Mouse (Mus musculus): ENCODE results near the gene Ghdc. TPM values are rescaled to one million over a fixed set of nuclear protein-coding genes. Genes with fewer than 3 reads are reported as not detected.

The Ghdc gene
- total RNA-seq, 2 experiments from 2014 or later = 17.8 to 21.4 TPM

DNA sequence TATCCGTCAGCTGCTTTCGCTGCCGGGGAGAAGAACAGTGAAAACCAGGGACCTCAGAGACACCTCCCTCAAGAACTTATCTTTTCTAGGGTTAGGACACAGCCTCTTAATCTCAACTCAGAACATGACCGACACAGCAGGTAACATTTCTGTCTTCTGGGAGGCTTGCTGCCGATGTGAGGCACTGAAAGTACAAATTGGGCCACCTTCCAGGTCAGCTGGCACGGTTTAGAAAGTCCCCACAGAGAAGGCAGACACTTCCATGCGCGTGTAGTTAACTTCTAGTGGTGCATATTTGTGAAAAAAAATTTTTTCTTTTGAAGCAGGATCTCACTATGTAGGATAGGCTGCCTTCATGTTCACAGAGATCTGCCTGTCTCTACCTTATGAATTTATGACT lies 13.5 kb upstream of the Ghdc start:
- no peak for DNase-seq (ENCODE audit: low spot score in 2 of 2)

DNA sequence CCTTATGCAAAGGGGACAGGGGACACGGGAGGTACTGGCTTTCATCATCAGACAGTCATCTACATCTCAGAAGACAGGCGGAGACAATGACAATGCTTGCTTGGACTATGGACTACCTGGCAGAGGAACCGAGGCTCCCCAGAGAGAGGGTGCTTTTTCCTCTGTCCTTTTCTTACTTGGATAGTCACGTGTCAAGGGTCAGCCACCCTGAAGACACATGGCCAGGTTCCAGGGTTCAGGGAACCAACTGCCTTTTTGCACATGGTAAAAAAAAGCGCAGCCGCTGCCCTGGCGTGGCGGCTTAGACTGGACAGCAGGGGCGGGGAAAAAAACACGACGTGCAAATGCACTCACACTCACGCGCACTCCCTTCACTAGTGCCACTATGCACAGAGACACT lies 11.8 kb upstream of the Ghdc start:
- no peak for DNase-seq (ENCODE audit: low spot score in 2 of 2)

DNA sequence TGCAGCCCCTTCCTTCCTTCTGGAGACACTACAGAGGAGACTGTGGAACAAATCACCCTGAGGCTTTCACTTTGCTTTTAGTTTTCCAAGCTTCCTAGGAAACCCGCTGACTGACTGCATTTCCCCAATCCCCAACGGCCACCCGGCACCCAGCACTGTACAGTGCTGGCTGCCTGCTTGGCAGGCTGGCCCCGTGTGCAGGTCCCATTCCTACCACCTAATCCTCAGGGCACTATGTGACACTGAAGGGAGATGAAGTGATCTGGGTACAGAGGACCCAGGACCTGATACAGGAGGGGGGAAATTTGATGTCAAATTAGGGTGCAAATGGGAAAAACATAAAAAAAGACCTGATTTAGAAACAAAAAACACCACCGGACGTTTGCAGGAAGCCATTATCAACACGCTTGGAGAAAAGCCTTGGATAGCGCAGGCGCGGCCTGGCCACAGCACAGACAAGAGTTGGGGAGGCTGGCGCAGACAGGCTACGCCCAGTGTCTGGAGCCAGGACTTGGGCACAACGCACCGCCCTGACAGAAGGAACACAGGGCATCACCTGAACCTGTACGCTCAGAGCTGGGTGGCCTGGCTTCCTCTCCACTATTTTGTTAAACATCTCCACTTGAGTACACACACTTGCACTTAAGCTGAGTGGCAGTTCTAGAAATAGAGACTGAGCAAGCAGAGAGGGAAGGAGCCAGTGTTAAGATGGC lies 11.2 kb upstream of the Ghdc start:
- no peak for DNase-seq (ENCODE audit: low spot score in 2 of 2)

DNA sequence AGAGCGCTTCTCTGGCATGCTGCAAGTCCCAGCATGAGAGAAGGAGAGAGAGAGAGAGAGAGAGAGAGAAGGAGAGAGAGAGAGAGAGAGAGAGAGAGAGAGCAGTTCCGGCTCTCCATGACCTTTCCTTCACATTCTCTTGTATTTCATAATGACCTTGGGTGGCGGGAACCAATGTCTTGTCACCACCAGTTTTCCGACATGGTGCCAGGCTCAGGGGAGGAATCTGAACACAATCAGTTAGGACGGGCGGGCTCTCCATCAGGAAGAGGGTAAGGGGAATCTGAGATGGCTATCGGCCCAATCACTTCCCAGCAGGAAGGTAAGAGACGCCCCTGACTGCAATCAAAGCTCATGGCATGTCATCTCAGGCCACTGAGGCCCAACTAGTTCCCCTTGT lies 9.5 kb upstream of the Ghdc start:
- no peak for DNase-seq (ENCODE audit: low spot score in 2 of 2)

DNA sequence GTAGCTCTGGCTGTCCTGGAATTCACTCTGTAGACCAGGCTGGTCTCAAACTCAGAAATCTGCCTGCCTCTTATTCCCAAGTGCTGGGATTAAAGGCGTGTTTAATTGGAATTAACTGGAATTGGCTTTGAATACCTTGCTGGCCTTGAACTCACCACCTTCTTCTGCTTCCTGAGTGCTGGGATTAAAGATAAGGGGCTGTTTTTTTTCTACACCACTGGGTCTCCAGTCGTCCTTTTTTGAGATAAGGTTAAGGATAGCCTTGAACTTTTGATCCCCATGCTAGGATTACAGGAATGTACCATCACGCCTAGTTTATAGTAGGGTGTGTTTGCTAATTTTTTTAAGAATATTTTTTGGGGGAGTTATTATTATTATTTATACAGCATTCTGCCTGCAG lies 7.3 kb upstream of the Ghdc start:
- DNase-seq (ENCODE audit: low spot score in 2 of 2) = no peak

DNA sequence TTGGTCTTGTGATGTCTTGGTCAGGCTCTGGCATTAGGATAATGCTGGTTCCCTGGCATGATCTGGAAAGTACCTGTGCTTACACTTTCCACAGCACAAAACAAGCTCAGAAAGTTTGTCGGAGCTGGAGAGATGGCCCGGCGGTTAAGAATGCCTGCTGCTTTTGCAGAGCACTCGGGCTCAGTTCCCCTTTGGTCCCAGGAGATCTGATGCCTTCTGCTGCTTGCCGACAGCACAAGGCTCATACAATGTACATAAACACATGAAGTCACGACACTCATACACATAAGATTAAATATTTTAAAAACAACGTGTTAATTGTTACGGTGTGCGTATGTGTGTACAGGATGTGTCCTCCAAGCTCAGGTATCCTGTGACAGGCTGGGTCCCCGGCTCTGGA lies 5.2 kb upstream of the Ghdc start:
- no peak for DNase-seq (ENCODE audit: low spot score in 2 of 2)

DNA sequence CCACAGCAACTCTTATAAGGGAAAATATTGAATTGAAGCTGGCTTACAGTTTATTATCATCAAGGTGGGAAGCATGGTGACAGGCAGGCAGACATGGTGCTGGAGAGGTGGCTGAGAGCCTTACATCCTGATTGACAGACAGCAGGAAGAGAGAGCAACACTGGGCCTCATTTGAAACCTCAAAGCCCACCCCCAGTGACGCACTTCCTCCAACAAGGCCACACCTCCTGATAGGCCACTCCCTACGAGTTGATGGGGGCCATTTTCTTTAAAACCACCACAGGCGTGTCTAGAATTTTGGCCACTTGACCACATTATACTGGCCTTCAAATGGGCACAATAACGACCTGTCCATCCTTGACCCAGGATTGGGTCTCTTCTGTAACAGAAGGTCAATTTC lies 3.5 kb upstream of the Ghdc start:
- DNase-seq (ENCODE audit: low spot score in 2 of 2) = no peak

DNA sequence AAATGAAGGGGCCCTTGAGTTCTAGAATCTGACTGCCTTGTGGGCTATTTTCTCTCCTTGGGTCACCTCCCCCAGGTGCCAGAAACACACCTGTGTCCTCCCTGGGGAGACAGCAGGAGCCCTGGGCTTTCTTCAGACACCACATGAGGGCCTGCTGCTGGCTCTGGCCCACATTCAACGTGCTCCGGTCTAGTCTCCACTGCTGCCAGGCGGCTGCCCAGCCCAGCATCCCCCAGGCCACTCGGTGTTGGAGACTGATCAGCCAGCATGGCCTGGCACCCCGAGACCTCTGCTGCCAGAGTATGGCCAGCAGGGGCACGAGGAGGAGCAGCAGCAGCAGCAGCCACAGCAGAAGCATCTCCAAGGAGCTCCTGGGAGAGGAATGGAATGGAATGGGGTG lies 777 bp downstream of the Ghdc start:
- no peak for DNase-seq (ENCODE audit: low spot score in 2 of 2)

DNA sequence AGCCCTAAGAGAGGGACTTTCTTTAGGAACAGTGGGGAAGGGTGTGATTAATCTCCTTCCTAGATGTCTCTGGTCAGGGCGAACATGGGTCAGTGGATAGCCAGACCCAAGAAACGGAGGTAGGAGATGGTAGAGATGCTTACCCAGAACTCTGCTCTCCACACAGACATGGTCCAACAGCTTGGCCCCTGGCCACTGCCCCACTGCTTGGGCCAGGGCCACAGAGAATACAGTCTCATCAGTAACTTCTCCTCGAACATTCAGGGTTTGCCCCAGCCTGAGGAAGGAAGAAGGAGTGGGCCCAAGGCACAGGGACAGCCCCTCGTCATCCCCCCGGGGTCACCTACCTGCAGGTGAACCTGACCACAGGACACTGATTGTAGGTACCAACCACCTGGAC lies 2.9 kb downstream of the Ghdc start:
- no peak for DNase-seq (ENCODE audit: low spot score in 2 of 2)

DNA sequence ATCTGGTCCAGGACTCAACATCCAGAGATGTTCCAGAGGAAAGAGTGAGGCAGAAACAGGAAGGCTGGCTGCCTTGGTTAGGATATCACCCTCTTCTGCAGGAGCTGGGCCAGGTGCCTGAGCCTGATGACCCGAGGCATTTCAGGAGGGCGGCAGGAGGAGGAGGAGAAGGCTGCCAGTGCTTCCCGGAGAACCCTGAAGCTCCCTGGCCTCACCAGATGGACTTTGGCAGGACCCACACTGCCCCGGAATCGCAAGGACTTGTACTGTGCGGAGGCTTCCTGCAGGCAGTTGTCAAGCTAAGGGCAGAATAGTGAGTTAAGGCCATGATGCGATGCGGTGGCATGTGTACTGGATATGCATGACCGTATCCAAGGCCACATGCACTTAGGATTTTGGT lies 4.0 kb downstream of the Ghdc start:
- no peak for DNase-seq (ENCODE audit: low spot score in 2 of 2)

DNA sequence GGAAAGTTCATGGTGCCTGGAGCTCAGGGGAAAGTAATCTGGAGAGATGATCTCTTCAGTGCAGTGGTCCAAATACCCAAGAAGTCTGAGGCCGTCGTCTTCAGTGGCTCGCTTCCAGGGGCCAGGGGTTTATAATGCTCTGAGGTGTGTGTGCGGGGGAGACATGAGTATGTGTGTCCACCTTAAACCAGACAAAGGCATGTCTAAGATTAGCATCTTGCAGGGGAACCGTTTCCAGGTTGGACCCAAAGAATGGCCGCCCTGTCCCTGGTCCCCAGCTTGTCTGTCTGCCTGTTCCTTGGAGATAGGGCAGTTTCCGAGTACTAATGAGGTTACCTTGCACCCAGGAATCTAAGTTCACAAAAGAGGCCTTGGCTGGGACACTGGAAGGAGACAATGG lies 7.9 kb downstream of the Ghdc start, which contains the start of gene Hcrt:
Hcrt (minus strand) TSS at position 101 of the 400 bp plus-strand sequence.
- DNase-seq (ENCODE audit: low spot score in 2 of 2) = no peak

DNA sequence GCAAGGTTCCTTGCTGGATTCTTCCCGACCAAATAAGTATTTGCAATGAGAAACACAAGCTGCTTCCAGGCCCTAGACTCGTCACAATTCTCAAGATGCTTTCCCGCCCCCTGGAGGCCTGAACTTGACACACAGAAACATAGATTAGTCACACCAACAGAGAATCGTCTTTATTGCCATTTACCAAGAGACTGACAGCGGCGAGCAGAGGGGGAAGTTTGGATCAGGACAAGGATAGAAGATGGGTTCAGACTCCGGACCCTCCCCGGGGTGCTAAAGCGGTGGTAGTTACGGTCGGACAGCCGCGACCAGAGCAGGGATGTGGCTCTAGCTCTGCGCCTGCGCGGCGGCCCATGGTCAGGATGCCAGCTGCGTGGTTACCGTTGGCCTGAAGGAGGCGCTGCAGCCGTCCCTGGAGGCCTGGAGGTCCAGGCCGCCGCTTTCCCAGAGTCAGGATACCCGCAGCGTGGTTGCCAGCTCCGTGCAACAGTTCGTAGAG lies 9.2 kb downstream of the Ghdc start:
- DNase-seq (ENCODE audit: low spot score in 2 of 2) = peak; percentile 87 to 90

DNA sequence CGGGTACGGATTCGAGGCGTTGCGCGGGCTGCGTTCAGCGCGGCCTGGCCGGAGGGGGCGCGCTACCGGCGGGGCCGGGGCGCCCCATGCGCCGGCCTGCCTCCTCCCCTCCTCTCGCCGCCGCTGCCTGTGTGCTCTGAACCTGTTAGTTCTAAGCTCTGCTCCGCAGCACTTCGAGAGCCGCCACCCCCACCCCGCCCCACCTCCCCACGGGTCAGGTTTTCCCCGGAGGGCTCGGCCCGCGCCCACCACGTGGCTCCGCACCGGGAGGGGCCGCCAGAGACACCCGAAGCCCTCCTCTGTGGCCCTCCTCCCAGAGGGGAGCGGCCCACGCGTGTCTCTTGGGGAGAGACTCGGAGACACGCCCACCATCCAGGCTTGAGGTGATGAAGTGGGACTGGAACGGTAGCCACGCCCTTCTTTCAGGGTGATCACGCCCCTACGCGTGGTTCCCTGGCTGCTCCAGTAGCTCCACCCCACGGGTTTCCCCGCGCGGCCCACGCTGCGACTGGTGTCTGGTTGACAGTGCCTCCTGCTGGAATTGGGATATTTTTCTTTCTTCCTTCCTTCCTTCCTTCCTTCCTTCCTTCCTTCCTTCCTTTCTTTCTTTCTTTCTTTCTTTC lies 11.0 kb downstream of the Ghdc start, which contains the start of gene Kcnh4:
Kcnh4 (minus strand) TSS at position 332 of the 623 bp plus-strand sequence.
- no peak for DNase-seq (ENCODE audit: low spot score in 2 of 2)

DNA sequence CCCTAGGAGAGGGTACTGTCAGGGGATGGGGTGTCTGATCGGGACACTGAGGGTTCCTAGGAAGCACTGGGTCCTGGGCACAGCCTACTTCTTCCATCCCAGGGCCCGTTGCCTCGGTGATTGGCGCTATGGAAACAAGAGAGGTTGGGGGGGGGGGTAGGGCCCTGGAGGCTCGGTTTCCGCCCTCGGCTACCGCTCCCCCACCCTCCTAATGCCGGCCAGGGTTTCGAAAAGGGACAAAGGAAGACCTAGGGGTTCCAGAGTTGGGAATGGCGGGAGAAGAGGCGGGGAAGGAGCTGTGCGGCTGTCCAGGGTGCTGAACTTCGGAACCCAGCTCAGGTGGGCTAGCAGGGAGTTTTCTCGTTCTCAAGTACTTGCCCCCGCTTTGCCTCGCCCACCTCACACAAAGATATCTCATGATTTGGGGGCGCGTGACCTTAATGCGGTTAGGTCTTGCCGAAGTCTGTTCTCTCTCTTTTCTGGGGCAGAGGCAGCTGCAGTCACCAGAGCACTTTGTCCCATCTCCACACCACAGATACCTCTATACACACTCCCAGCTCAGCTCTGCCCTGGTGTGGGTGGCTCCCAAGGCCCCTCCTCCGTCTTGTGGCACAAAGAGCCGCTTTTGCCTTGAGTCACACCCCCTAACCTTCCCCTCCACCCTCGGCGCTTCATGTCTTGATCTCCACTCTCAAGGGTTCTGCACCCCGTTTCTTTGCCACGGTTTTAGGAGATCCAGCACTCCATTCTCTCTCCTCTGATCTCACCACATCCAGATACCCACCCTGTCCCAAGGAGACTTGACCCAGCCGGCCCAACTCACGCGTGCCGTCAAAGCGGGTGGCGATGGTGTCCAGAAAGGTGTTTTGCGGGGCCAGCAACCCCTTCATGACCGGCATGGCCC lies 11.8 kb downstream of the Ghdc start:
- peak; percentile 45 to 63 for DNase-seq (ENCODE audit: low spot score in 2 of 2)

DNA sequence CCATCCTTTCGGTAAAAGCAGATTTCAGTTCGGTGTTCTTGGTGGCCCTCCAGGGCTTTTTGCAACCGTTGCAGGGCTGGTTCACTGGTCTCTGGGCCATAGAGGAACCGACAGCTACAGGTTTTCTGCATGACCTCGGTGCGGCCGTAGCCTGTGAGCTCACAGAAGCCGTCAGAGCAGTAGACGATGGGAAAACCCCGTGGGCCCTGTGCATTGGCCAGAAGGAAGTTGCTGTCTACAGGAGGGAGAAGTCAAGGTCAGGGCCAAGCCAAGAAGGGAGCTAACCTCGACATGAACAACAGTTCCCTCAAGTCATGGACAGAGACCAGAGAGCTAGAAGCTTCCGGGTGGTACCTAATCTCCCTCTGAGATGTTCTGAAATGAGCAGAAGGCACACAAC lies 13.2 kb downstream of the Ghdc start:
- no peak for DNase-seq (ENCODE audit: low spot score in 2 of 2)

DNA sequence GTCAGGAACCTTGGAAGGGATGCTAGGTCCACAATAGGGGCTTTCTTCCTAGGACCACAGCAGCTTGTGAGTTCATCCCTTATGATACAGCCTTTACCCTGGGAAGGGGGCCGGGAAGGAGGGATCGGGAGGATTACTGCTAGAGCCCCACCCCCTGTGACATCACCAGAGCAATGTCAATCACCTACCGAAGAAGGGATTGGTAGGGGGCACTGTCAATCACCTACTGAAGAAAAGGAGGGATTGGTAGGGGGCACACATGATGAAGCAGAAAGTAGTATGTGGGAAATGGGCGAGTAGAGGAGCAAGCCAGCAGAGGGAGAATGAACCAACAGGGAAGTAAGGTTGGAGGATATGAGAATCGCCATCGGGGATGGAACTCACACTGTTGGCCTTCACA lies 14.3 kb downstream of the Ghdc start:
- DNase-seq (ENCODE audit: low spot score in 2 of 2) = no peak

DNA sequence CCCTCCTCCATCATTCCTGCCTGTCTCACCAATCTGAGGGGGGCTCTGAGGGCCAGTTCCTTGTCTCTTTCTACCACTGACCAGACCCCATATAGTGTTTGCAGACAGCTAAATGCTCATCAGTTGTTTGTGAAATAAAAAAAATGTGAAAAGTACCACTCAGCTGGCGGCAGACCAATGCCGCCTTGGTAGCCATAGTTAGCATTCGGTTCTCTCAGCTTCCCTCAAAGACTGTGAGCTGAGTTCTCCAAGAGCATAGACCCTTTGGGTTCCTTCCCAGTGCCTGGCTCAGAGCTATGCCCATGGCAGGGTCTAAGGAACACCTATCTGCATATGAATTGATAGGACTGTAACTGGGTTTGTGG lies 16.1 kb downstream of the Ghdc start:
- DNase-seq (ENCODE audit: low spot score in 2 of 2) = no peak

DNA sequence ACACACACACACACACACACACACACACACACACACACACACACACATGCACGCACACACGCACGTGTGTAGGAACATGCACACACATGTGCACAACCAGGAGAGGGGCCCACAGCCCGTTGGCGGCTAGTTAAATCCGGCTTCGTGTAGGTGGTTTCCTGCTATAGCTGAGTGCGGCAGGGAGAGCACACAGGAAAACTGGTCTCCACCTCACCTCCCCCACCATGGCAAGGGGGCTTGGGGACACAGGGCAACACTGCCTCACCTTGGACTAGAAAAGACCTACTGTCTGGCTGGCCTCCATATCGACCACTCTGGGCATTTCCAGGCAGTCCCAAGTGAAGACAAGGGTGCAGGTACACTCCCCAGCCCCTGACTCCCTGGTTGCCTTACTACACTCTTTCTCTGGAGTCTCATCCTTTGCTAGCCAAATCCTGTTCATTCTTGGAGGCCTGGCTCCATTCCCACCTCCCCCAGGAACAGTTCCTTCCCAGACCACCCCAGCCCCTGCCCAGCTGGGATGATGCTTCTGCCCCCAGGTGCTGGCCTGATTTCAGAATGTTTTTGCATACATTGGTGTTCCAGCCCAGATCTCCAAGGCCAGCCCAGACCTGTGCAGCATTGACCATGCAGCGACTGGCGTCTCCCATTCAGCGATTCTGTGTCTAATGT lies 16.6 kb downstream of the Ghdc start:
- DNase-seq (ENCODE audit: low spot score in 2 of 2) = no peak

DNA sequence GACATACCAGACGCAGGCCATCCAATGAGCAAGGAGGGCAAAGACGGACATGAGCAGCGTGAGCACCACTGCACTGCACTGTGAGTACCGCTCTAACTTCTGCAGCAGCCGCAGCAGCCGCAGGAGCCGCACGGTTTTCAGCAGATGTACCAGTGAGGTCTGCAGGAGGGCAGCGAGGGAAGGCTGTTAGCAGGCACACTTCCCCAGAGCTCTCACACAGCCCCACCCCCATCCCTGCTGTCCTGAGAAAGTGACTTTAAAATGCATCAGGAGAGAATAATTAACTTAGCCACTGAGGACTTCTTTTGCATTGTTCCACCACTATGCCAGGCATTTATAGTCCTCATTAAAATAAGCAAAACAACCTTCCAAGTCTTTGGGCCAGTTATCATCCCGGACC lies 18.5 kb downstream of the Ghdc start:
- DNase-seq (ENCODE audit: low spot score in 2 of 2) = no peak

DNA sequence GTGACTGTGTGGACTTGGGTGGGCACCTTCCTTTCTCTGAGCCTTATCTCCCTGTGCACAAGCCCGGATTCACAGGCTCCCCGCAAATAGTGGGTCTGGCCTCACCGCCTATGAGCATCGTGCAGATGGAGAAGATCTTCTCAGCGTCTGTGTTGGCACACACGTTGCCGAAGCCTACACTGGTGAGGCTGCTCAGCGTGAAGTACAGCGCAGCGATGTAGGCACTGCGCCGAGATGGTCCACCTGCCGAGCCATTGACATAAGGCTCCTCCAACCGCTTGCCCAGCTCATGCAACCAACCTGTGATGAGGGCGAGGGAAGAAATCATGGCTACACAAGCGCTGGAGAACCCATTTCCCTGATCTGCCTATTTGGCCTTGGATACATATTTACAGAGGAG lies 20.6 kb downstream of the Ghdc start:
- no peak for DNase-seq (ENCODE audit: low spot score in 2 of 2)

DNA sequence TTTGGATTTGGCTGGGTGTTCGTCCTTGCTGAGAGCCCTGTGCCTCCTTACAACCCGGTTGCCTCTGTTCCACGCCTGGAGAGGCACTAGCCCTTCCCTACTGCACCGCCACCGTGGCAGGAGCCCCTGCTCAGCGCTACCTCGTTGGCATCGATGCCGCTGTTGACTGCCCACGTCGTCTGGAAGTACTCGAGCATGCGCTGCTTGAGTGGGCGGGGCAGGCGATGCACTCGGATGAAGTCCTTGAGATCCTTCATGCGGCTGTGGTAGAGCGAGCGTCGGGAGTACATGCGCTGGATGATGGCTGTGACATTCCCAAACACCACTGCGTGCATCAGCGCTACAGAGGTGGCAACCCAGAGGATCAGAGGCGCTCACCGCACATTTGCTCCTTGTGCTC lies 21.3 kb downstream of the Ghdc start:
- DNase-seq (ENCODE audit: low spot score in 2 of 2) = no peak

Data from adrenal gland, adult 18-20 months (tissue).